Mouse (Mus musculus): ENCODE results near the gene Ttc9.

- no peak for TF ChIP-seq CTCF (IDR thresholded peaks at IDR 0.05; ENCODE audit: control insufficient read depth, insufficient read depth, insufficient replicate concordance, low read depth, low read length)
- TF ChIP-seq POLR2A (IDR thresholded peaks at IDR 0.05; ENCODE audit: control insufficient read depth, low read depth, low read length), result no peak
These were observed 9.6 kb downstream of the Ttc9 start for GRCm38 (mm10) chr12:81640656-81641055.
